Mouse (Mus musculus): ENCODE results near the gene Hist1h2ah. TPM values are rescaled to one million over a fixed set of nuclear protein-coding genes. Genes with fewer than 3 reads are reported as not detected.

Gene Hist1h2ah
- polyA plus RNA-seq, 1 experiment from 2014 or later = not detected

GRCm38 (mm10) chr13:22028673-22029460 is 6.5 kb downstream of the Hist1h2ah start:
- H3K9me3 ChIP-seq (ENCODE audit: control insufficient read depth, low read length) = no peaks in the 10 kb centered on the region
- peak overlapping the region; percentile 49 for H3K4me3 ChIP-seq (ENCODE audit: low read depth, low read length)
- 0 out of 2 replicates have a peak overlapping the region, but pooled peaks have one; percentile 54 for H3K9ac ChIP-seq (ENCODE audit: low read length)
- peak overlapping the region; percentile 78; the same call in 1 of the 2 replicates for H3K27ac ChIP-seq (replicated peaks)
- DNase-seq (ENCODE audit: low spot score) = peak; percentile 95
- no peaks in the 10 kb centered on the region for H3K36me3 ChIP-seq (ENCODE audit: control insufficient read depth, insufficient read depth, low read length)
- no peaks in the 10 kb centered on the region for H3K27me3 ChIP-seq (ENCODE audit: control insufficient read depth, insufficient read depth, low read length)
- peak; percentile 96 for TF ChIP-seq CTCF (IDR thresholded peaks at IDR 0.05; ENCODE audit: low read depth)
- no peak for TF ChIP-seq EP300 (optimal IDR thresholded peaks at IDR 0.05)
- peak; percentile 86 for ATAC-seq (ENCODE audit: low FRiP score, low TSS enrichment)
- 2% methylated on average over 40 of the region's 40 CpGs for WGBS
- H3K4me2 ChIP-seq (replicated peaks; ENCODE audit: low read depth) = peak overlapping the region; percentile 65
- no peaks in the 10 kb centered on the region for H3K4me1 ChIP-seq (replicated peaks; ENCODE audit: control insufficient read depth, insufficient read depth)

DNA sequence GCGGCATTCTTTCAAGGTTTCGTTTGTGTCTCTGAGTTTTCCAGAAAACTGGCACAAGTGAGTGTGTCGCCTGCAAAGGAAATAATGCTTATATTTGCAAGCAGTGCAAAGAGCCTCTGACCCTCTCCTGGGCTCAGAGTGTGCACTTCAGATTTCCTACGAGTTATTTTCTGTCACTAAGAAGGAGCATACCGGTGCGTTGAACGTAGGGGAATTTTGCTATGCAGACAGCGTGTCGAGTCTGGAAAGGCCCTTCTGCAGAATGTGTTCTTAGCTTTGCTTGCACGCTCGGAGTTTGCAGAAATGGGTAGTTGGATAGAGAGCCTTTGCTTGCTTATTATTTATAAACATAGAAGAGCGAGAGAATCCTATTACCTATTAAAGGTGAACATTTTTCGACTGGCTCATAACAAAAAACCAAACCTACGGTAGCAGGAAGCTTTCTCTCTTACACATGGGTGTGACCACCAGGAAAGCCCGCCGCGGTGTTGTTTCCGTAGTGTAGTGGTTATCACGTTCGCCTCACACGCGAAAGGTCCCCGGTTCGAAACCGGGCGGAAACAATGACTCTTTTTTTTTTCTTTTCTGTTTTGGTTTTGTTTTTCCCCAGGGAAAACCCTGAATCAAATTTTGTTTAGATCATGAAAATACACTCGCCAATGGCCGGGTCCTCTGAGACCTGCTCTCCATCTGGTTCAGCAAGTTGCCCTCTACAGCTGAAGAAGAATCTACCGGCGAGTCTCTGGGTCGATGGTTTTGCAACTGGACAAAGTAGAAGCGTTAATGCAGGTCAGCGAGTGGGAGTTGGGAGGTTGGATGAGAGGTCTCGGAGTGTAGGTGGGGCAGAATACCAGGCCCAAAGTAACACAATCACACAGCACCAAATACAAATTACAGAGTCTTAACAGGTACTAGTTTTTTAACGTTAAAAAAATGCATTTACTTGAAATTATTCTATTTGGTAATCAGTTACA is 9.0 kb downstream of the Hist1h2ah start:
- peak overlapping the region; percentile 55 for H3K9ac ChIP-seq (ENCODE audit: low read length)
- no peaks in the 10 kb centered on the region for H3K9me3 ChIP-seq (ENCODE audit: control insufficient read depth, low read length)
- no peak for ATAC-seq (ENCODE audit: low FRiP score, low TSS enrichment)
- WGBS = 2% methylated on average over 35 of the region's 35 CpGs
- H3K27me3 ChIP-seq (ENCODE audit: control insufficient read depth, insufficient read depth, low read length) = no peaks in the 10 kb centered on the region
- H3K4me1 ChIP-seq (replicated peaks; ENCODE audit: control insufficient read depth, insufficient read depth) = no peaks in the 10 kb centered on the region
- H3K4me2 ChIP-seq (replicated peaks; ENCODE audit: low read depth) = peak overlapping the region; percentile 64
- H3K36me3 ChIP-seq (ENCODE audit: control insufficient read depth, insufficient read depth, low read length) = no peaks in the 10 kb centered on the region
- H3K27ac ChIP-seq (replicated peaks) = 0 out of 2 replicates have a peak overlapping the region, but pooled peaks have one; percentile 20
- peak overlapping the region; percentile 37 for H3K4me3 ChIP-seq (ENCODE audit: low read depth, low read length)
- peak; percentile 87 for DNase-seq (ENCODE audit: low spot score)
- TF ChIP-seq CTCF (IDR thresholded peaks at IDR 0.05; ENCODE audit: low read depth) = no peak
- no peak for TF ChIP-seq EP300 (optimal IDR thresholded peaks at IDR 0.05)

DNA sequence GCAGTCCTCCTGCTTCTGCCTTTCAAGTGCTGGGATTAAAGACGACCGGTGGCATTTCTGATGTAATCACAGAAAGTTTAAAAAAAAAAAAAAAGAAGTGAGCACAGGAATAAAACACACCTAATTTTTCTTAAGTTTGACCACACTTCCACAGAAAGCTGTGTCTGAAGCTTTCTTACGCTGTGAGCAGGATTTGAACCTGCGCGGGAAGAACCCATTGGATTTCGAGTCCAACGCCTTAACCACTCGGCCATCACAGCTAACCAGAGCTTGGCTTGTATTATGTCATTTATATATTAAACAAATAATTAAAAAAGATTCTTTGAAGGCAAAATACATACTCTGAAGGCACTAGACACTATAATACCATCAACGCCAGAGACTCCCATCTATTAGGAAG is 13.1 kb downstream of the Hist1h2ah start:
- 2% methylated on average over 9 of the region's 9 CpGs for WGBS
- DNase-seq (ENCODE audit: low spot score) (peak; percentile 84), ATAC-seq (ENCODE audit: low FRiP score, low TSS enrichment) (peak; percentile 85)
- Histone ChIP-seq H3K27ac (replicated peaks) (no peak overlapping the region), H3K36me3 (ENCODE audit: control insufficient read depth, insufficient read depth, low read length) (no peaks in the 10 kb centered on the region), H3K27me3 (ENCODE audit: control insufficient read depth, insufficient read depth, low read length) (no peaks in the 10 kb centered on the region), H3K4me1 (replicated peaks; ENCODE audit: control insufficient read depth, insufficient read depth) (no peaks in the 10 kb centered on the region), H3K9ac (ENCODE audit: low read length) (peak overlapping the region; percentile 9), H3K9me3 (ENCODE audit: control insufficient read depth, low read length) (no peaks in the 10 kb centered on the region), H3K4me2 (replicated peaks; ENCODE audit: low read depth) (peak overlapping the region; percentile 49), H3K4me3 (ENCODE audit: low read depth, low read length) (peak overlapping the region; percentile 38)
- TF ChIP-seq EP300 (optimal IDR thresholded peaks at IDR 0.05) = no peak
- TF ChIP-seq CTCF (IDR thresholded peaks at IDR 0.05; ENCODE audit: low read depth) = no peak

DNA sequence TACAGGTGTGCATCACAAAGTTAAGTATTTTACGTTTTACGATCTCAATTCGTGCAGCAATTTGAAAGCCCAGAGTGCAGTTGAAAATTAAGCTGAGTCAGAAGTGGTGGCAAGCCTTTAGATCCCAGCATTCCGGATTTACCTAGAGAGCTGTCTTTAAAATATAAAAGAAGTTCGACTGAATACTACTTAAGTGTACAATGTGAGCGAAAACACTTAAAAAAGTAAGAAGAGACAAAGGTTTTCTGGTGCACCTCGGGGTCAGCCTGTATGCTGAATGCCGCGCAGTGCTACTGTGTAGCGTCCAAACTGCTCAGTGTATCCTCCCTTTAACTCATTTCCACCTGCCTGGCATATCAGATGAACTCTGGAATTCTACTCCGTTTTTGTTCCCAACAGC is 13.8 kb downstream of the Hist1h2ah start:
- Histone ChIP-seq H3K27ac (replicated peaks) (no peak overlapping the region), H3K4me2 (replicated peaks; ENCODE audit: low read depth) (peak overlapping the region; percentile 49), H3K9ac (ENCODE audit: low read length) (peak overlapping the region; percentile 9), H3K9me3 (ENCODE audit: control insufficient read depth, low read length) (no peaks in the 10 kb centered on the region), H3K4me3 (ENCODE audit: low read depth, low read length) (peak overlapping the region; percentile 38), H3K36me3 (ENCODE audit: control insufficient read depth, insufficient read depth, low read length) (no peaks in the 10 kb centered on the region), H3K27me3 (ENCODE audit: control insufficient read depth, insufficient read depth, low read length) (no peaks in the 10 kb centered on the region), H3K4me1 (replicated peaks; ENCODE audit: control insufficient read depth, insufficient read depth) (no peaks in the 10 kb centered on the region)
- under 1% methylated on average over 11 of the region's 11 CpGs for WGBS
- ATAC-seq (ENCODE audit: low FRiP score, low TSS enrichment) (no peak), DNase-seq (ENCODE audit: low spot score) (no peak)
- no peak for TF ChIP-seq CTCF (IDR thresholded peaks at IDR 0.05; ENCODE audit: low read depth)
- no peak for TF ChIP-seq EP300 (optimal IDR thresholded peaks at IDR 0.05)

DNA sequence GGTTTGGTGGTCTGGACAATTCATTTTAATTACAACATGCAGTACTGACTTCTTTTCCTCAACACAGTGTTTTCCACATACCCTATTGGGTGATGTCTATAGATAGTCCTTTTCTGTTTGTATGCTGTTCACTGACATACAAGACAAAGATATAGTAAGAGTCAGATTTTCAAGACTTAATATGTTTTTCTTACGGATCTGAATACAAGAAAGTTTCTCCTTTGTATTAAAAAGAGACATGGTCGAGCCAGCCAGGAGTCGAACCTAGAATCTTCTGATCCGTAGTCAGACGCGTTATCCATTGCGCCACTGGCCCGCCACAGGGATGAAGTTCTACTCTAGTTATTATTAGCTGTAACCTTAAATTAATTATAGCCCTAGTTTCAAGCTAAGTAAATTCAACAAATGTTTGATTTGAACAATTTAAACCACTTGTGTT is 14.4 kb downstream of the Hist1h2ah start:
- ATAC-seq (ENCODE audit: low FRiP score, low TSS enrichment) = peak; percentile 73

More for the DNA sequence above, 14.4 kb downstream of the Hist1h2ah start:
- 2% methylated on average over 8 of the region's 8 CpGs for WGBS
- Histone ChIP-seq H3K4me1 (replicated peaks; ENCODE audit: control insufficient read depth, insufficient read depth) (no peaks in the 10 kb centered on the region), H3K9ac (ENCODE audit: low read length) (no peak overlapping the region), H3K4me2 (replicated peaks; ENCODE audit: low read depth) (peak overlapping the region; percentile 49), H3K4me3 (ENCODE audit: low read depth, low read length) (peak overlapping the region; percentile 38), H3K27me3 (ENCODE audit: control insufficient read depth, insufficient read depth, low read length) (no peaks in the 10 kb centered on the region), H3K27ac (replicated peaks) (no peak overlapping the region), H3K9me3 (ENCODE audit: control insufficient read depth, low read length) (no peaks in the 10 kb centered on the region), H3K36me3 (ENCODE audit: control insufficient read depth, insufficient read depth, low read length) (no peaks in the 10 kb centered on the region)
- no peak for TF ChIP-seq EP300 (optimal IDR thresholded peaks at IDR 0.05)
- no peak for TF ChIP-seq CTCF (IDR thresholded peaks at IDR 0.05; ENCODE audit: low read depth)
- DNase-seq (ENCODE audit: low spot score) = peak; percentile 59
